8 mouse cellular contexts compared by ENCODE assay signal in the genomic region with DNA sequence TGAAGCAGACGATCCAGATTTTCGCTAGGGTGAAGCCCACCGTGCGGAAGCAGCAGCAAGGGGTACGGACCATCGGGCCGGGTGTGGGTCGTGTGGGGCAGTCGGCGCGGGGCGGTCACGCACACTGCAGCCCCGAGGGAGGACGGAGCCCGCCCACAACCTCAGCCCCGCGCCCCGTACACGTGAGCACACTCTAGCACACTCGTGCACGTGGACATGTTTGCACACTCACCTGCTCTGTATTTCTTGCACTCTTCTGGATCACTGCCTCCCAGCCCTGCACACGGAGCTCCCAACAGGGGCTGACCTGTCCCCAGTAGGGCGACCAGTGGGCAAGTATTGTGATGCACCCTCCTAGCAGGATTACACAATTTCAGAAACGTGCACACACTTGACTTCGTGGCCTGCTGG. TPM values are rescaled to one million over a fixed set of nuclear protein-coding genes. Genes with fewer than 3 reads are reported as not detected.
DNase-seq lines count a peak whose midpoint lies in the region; ATAC-seq and TF ChIP-seq lines count a peak whose summit lies in the region.

No protein-coding gene starts in this region.

- H3K4me1 ChIP-seq in cortical plate, adult 2 months (ENCODE audit: control insufficient read depth, insufficient read depth, low read length) = no peaks in the 10 kb centered on the region
- H3K4me1 ChIP-seq in hindbrain, embryonic 13.5 days (replicated peaks) = peaks cover 13% of the 10 kb centered on the region
- H3K4me1 ChIP-seq in midbrain, embryonic 11.5 days (ENCODE audit: control insufficient read depth, insufficient read depth, low read length) = peaks cover 5% of the 10 kb centered on the region

- H3K9me3 ChIP-seq in hindbrain, embryonic 13.5 days = no peaks in the 10 kb centered on the region
- H3K9me3 ChIP-seq in midbrain, embryonic 11.5 days (ENCODE audit: control insufficient read depth, low read length) = no peaks in the 10 kb centered on the region

- H3K9ac ChIP-seq in hindbrain, embryonic 13.5 days = peak overlapping the region; percentile 77
- H3K9ac ChIP-seq in midbrain, embryonic 11.5 days (ENCODE audit: low read length) = peak overlapping the region; percentile 57

- peak overlapping the region; percentile 93 for H3K4me2 ChIP-seq in hindbrain, embryonic 13.5 days
- H3K4me2 ChIP-seq in midbrain, embryonic 11.5 days = peak overlapping the region; percentile 83

- ATAC-seq in hindbrain, embryonic 13.5 days (ENCODE audit: low FRiP score) = peak; percentile 84
- ATAC-seq in midbrain, embryonic 11.5 days (ENCODE audit: low FRiP score) = peak; percentile 88

- peak overlapping the region; percentile 60 for H3K4me3 ChIP-seq in cortical plate, adult 2 months (ENCODE audit: insufficient read depth, low read length)
- H3K4me3 ChIP-seq in hindbrain, embryonic 13.5 days = peak overlapping the region; percentile 67
- H3K4me3 ChIP-seq in midbrain, embryonic 11.5 days (ENCODE audit: low read depth, low read length) = peak overlapping the region; percentile 63

- peak; percentile 4 for DNase-seq in kidney, adult 11 months
- DNase-seq in kidney, postnatal 4 days = no peak
- peak; percentile 97 for DNase-seq in midbrain, embryonic 11.5 days (ENCODE audit: low spot score, missing footprints)
- no peak for DNase-seq in adrenal gland, postnatal 4 days (ENCODE audit: low spot score in 2 of 2)
- DNase-seq in testis, postnatal 14 days (ENCODE audit: low spot score) = no peak
- DNase-seq in layer of hippocampus, postnatal 10 days (ENCODE audit: low spot score in 2 of 2) = no peak

- H3K27me3 ChIP-seq in hindbrain, embryonic 13.5 days = 0 out of 2 replicates have a peak, but pooled peaks cover 2% of the 10 kb centered on the region
- no peaks in the 10 kb centered on the region for H3K27me3 ChIP-seq in midbrain, embryonic 11.5 days (ENCODE audit: control insufficient read depth, insufficient read depth, low read length)

- TF ChIP-seq CTCF in cortical plate, adult 2 months (IDR thresholded peaks at IDR 0.05; ENCODE audit: extremely low read depth, insufficient read depth, low read length) = no peak

- WGBS in hindbrain, embryonic 13.5 days = 1% methylated on average over 25 of the region's 26 CpGs
- WGBS in midbrain, embryonic 11.5 days = 1% methylated on average over 26 of the region's 26 CpGs

- TF ChIP-seq POLR2A in cortical plate, adult 2 months (IDR thresholded peaks at IDR 0.05; ENCODE audit: extremely low read depth, insufficient read depth, low read length) = no peak

- no peak overlapping the region for H3K27ac ChIP-seq in cortical plate, adult 2 months (ENCODE audit: insufficient read depth, low read length)
- H3K27ac ChIP-seq in hindbrain, embryonic 13.5 days = no peak overlapping the region
- no peak overlapping the region for H3K27ac ChIP-seq in midbrain, embryonic 11.5 days (ENCODE audit: low read depth, low read length)

- no peaks in the 10 kb centered on the region for H3K36me3 ChIP-seq in hindbrain, embryonic 13.5 days
- no peaks in the 10 kb centered on the region for H3K36me3 ChIP-seq in midbrain, embryonic 11.5 days (ENCODE audit: control insufficient read depth, insufficient read depth, low read length)

RNA-seq across cellular contexts. Expression of a gene that starts 0.3 kb away (rescaled TPM):
- 1.5 and 1.9 TPM in 2 replicates for polyA plus RNA-seq in cortical plate, adult 2 months (2012; rRNA removed)
- 2.9 and 3.2 TPM in 2 replicates for polyA plus RNA-seq in hindbrain, embryonic 13.5 days (2015; fragmentation: Nextera tagmentation; extraction: Ambion mirVana)
- 1.6 and 2.1 TPM in 2 replicates for polyA plus RNA-seq in midbrain, embryonic 11.5 days (2014; fragmentation: Nextera tagmentation; extraction: Ambion mirVana)
- total RNA-seq in adrenal gland, postnatal 4 days (2021) = 1 to 10 TPM in 1 of 2 experiments, under 1 TPM in 1; 0.79 to 2.0 TPM
- 1 to 10 TPM; 2.2 to 3.4 TPM for total RNA-seq in layer of hippocampus, postnatal 10 days (2021)

RNA-seq across cellular contexts. Expression of a gene that starts 51.1 kb away (rescaled TPM):
- polyA plus RNA-seq in cortical plate, adult 2 months (2012; rRNA removed) = 38.3 and 40.9 TPM in 2 replicates
- 3.7 and 3.9 TPM in 2 replicates for polyA plus RNA-seq in hindbrain, embryonic 13.5 days (2015; fragmentation: Nextera tagmentation; extraction: Ambion mirVana)
- polyA plus RNA-seq in midbrain, embryonic 11.5 days (2014; fragmentation: Nextera tagmentation; extraction: Ambion mirVana) = 0.82 and 1.1 TPM in 2 replicates
- 10 to 100 TPM; 38.3 to 39.6 TPM for total RNA-seq in adrenal gland, postnatal 4 days (2021)
- total RNA-seq in layer of hippocampus, postnatal 10 days (2021) = 10 to 100 TPM; 48.0 to 52.6 TPM

Comparison
In these comparisons a context has a peak if more than half of its experiments do, and no peak if none do; other contexts are left out.
1. DNase-seq: peak in kidney, adult 11 months (single experiment) and midbrain, embryonic 11.5 days (single experiment); none in kidney, postnatal 4 days (0 of 2), adrenal gland, postnatal 4 days (0 of 2), testis, postnatal 14 days (single experiment) and layer of hippocampus, postnatal 10 days (0 of 2).
2. Peak in every context shown above with its lines, with median percentiles within 50 percentile points of each other: H3K4me3 ChIP-seq.